Mouse (Mus musculus): ENCODE data around the gene Nectin2. TPM values are rescaled to one million over a fixed set of nuclear protein-coding genes. Genes with fewer than 3 reads are reported as not detected.

Nectin2 gene
- polyA plus RNA-seq, 1 experiment from 2014 or later, result 66.5 TPM

DNA sequence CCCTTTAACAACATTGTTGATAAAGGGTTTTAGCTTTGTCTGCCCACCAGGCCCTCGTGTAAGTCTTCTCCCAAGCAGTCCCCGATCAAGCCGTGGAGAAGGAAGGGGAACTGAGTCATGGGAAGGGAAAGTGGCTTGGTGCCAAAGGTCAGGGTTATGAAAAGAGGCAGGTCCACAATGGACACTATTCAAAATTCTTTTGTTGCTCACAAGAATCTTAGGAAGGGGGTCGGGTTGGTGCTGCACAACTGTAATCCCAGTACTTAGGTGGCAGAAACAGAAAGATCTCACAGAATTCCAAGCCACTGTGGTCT lies 744 bp upstream of the Nectin2 start:
- no peak overlapping the region for H3K9ac ChIP-seq
- no peak overlapping the region for H3K4me3 ChIP-seq
- H3K4me1 ChIP-seq (replicated peaks), result peaks cover 59% of the 10 kb centered on the region
- no peaks in the 10 kb centered on the region for H3K36me3 ChIP-seq
- no peak overlapping the region for H3K4me2 ChIP-seq
- 32% methylated on average over 4 of the region's 4 CpGs for WGBS
- no peaks in the 10 kb centered on the region for H3K27me3 ChIP-seq
- H3K27ac ChIP-seq, result peak overlapping the region; percentile 90
- no peaks in the 10 kb centered on the region for H3K9me3 ChIP-seq (replicated peaks)
- no peak for ATAC-seq (replicated peaks; ENCODE audit: insufficient number of reproducible peaks, insufficient read depth, low FRiP score, low read depth)

DNA sequence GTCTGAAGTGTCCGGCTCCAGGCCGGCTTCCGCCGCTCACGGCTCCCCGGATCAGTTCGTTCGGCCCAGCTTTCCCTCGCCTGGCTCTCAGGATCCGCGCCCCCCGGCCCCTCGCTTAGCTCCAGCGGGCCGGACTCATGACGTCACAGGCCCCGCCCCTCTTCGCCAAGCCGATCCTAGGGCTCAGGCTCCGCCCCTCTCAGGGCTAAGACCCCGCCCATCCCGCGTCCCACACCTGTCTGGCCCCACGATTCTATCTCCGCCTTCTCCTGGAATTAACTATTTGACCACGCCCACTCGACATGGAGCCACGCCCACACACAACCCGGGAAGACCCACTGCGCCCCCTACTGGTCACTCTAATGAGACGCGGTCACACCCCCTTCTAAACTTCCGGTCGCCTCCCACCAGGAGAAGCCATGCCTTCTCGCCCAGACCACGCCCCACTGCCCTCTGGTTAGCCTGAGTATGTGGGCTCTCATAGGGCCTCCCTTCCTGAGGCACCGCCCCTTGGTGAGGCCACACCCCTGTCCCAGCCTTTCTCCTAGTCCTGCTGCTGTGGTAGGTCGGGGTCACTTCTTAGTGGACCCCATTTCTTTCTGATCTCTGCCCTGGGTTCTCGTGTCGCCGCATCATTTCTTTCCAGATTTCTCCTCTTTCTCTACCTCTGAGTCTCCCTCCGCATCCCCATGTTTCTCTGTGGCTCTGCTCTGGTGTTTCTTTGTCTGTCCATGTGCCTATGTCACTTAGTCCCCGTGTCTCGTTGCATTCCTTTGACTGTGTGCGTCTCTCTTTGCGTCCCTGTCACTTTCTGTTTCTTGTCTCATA lies 680 bp downstream of the Nectin2 start:
- Histone ChIP-seq H3K36me3 (no peaks in the 10 kb centered on the region), H3K27ac (peak overlapping the region; percentile 90), H3K4me2 (peak overlapping the region; percentile 90), H3K9ac (peak overlapping the region; percentile 92), H3K27me3 (no peaks in the 10 kb centered on the region), H3K4me3 (peak overlapping the region; percentile 85), H3K4me1 (replicated peaks) (peaks cover 61% of the 10 kb centered on the region), H3K9me3 (replicated peaks) (no peaks in the 10 kb centered on the region)
- under 1% methylated on average over 45 of the region's 46 CpGs for WGBS
- ATAC-seq (replicated peaks; ENCODE audit: insufficient number of reproducible peaks, insufficient read depth, low FRiP score, low read depth), result peak; percentile 92

DNA sequence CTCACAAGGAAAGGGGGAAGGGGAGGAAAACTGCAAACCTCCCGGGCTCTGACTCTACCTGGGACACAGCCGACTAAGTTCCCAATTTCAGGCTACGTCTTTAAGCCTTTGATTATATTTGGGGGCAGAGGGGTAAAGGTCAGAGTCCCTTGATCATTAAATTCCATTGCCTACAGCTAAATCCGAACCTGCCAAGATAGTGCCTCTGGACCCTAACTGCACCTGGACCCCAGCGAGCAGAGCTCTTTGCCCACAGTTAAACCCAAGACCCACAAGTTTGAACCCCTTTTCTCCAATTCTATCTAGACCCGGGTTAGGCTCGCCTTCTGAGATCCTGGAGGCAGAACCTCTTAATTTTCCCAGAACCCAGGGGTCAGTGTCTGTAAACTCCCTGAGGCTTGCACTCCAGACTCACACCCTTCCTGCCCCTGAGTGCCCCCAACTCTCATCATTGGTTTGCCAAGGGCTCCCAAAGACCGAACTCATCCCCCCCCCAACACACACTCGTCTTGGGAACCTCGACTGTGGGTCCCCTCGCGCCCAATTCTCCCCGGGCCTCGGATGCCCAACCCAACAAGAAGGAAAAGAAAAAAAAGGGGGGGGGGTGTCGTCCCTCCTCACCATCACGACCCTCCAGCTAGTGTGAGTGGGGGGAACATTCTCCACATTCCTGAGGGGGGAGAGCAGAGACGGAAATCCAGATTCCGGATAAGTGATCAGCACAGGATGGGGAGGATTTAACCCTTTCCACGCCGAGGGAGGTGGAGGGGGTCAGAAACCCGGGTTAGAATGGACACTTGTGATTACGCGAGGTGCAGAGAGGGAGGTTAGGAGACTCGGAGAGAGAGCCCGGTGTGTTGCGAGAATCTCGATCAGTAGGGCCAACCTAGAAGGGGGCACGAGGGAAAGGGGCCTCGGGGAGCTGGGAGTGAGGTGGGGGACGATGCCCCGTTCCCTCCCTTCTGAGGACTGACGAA lies 1.8 kb downstream of the Nectin2 start:
- Histone ChIP-seq H3K27ac (peak overlapping the region; percentile 90), H3K9ac (peak overlapping the region; percentile 92), H3K9me3 (replicated peaks) (no peaks in the 10 kb centered on the region), H3K4me2 (peak overlapping the region; percentile 90), H3K27me3 (no peaks in the 10 kb centered on the region), H3K4me3 (peak overlapping the region; percentile 85), H3K36me3 (no peaks in the 10 kb centered on the region), H3K4me1 (replicated peaks) (peaks cover 61% of the 10 kb centered on the region)
- under 1% methylated on average over 32 of the region's 32 CpGs for WGBS
- ATAC-seq (replicated peaks; ENCODE audit: insufficient number of reproducible peaks, insufficient read depth, low FRiP score, low read depth), result no peak

DNA sequence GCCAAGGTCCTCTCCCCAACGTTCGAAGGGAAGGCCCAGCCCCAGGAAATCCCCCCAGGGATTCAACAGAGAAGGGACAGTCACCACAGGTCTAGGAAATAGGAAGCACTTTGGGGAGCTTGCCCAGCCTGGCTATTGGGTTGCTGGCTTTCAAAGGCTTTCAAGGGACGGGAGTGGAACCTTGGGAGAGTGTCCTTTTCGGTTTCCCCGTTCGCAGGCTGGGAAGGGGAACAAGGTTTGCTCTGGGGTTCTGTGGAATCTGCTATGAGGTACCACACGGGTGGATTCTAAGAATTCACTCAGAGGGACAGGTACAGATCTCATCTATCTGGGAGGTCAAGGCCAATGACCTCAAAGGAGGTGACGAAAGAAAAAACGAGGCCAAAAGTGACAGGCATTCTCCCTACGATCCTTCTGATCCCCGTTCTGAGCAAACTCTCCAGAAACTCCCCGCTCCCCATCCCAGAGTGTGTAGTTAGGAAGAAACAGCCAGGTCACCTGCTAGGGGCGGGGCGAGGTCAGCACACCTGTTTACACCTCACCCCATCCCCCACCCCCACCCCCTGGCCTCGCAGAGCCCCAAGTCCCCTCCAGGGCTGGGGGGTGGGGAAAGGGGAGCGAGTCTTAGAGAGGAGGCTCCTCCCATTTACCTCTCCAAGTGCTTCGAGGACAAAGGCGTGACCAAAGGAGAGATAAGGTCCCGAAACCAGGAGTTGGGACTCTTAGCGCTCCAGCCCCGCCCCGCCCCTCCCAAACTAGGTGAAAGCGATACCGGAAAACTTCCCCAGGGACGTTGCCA lies 2.7 kb downstream of the Nectin2 start:
- peaks cover 58% of the 10 kb centered on the region for H3K4me1 ChIP-seq (replicated peaks)
- H3K9me3 ChIP-seq (replicated peaks), result no peaks in the 10 kb centered on the region
- 10% methylated on average over 25 of the region's 25 CpGs for WGBS
- peak overlapping the region; percentile 85 for H3K4me3 ChIP-seq
- H3K36me3 ChIP-seq, result 0 out of 2 replicates have a peak, but pooled peaks cover 5% of the 10 kb centered on the region
- H3K9ac ChIP-seq, result peak overlapping the region; percentile 92
- H3K4me2 ChIP-seq, result peak overlapping the region; percentile 90
- no peaks in the 10 kb centered on the region for H3K27me3 ChIP-seq
- peak overlapping the region; percentile 90 for H3K27ac ChIP-seq
- ATAC-seq (replicated peaks; ENCODE audit: insufficient number of reproducible peaks, insufficient read depth, low FRiP score, low read depth), result no peak

DNA sequence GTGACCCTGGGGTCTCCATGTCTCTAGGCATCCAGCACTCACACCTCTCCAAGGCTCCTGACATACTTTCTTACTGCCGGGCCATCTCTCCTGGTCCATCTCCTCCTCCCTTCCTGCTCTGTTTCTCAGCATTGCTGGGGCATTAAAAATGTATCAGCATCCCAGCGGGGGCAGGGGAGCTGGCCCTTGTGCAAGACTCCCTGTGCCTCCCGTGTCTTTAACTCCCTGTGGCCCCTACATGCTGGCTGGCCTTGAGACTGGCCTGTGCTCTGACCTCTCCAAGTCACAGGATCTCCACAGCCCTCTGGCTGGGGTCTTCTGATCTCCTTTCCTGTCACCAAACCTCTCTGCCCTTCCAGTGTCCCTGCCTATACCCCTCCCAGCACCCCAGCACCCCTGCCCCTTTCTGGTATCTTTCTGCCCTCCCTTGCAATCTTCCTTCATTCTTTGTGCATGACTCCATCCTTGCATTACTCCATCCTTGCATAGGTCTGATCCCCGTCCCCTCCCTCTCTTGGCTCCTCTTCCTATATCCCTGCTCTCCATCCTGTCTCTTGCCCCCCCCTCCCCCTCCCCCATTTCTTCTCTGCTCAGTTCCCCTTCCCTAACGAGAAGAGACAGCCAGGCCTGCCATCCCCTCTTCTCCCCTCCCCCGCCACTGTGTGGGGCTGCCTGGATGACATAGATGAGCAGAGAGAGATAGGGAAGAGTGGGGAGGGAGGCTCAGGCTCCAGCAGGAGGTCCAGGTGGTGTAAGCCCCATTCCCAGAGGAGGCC lies 3.7 kb downstream of the Nectin2 start:
- ATAC-seq (replicated peaks; ENCODE audit: insufficient number of reproducible peaks, insufficient read depth, low FRiP score, low read depth), result no peak
- H3K27me3 ChIP-seq, result no peaks in the 10 kb centered on the region
- WGBS, result 24% methylated on average over 6 of the region's 6 CpGs
- H3K9me3 ChIP-seq (replicated peaks), result no peaks in the 10 kb centered on the region
- H3K4me3 ChIP-seq, result peak overlapping the region; percentile 85
- H3K4me1 ChIP-seq (replicated peaks), result peaks cover 62% of the 10 kb centered on the region
- peak overlapping the region; percentile 92; the same call in 1 of the 2 replicates for H3K9ac ChIP-seq
- H3K27ac ChIP-seq, result peak overlapping the region; percentile 90
- 0 out of 2 replicates have a peak, but pooled peaks cover 5% of the 10 kb centered on the region for H3K36me3 ChIP-seq
- peak overlapping the region; percentile 90 for H3K4me2 ChIP-seq

DNA sequence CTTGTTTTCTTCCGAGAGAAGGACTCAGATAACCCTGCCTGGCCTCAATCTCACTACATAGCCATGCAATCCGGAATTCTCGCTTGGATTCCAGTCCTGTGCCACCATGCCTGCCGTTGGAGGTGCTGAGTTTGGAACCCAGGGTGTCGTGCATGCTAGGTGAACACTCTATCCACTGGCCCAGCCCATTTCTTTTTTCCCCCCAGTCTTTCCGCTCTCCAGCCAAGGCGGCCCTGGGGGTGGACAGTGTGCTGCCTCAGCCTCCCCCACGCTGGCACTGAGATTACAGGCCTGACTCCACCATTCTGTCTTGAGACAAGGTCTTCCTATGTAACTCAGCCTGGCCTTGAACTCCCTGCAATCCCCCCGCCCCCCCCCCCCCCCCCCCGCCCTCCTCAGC lies 4.3 kb downstream of the Nectin2 start:
- no peaks in the 10 kb centered on the region for H3K27me3 ChIP-seq
- H3K9me3 ChIP-seq (replicated peaks), result no peaks in the 10 kb centered on the region
- no peak overlapping the region; the same call in 1 of the 2 replicates for H3K27ac ChIP-seq
- peaks cover 68% of the 10 kb centered on the region for H3K4me1 ChIP-seq (replicated peaks)
- 70% methylated on average over 8 of the region's 10 CpGs for whole genome bisulfite sequencing
- H3K4me3 ChIP-seq, result no peak overlapping the region
- H3K36me3 ChIP-seq, result 0 out of 2 replicates have a peak, but pooled peaks cover 5% of the 10 kb centered on the region
- ATAC-seq (replicated peaks; ENCODE audit: insufficient number of reproducible peaks, insufficient read depth, low FRiP score, low read depth), result no peak
- H3K9ac ChIP-seq, result no peak overlapping the region
- H3K4me2 ChIP-seq, result no peak overlapping the region

DNA sequence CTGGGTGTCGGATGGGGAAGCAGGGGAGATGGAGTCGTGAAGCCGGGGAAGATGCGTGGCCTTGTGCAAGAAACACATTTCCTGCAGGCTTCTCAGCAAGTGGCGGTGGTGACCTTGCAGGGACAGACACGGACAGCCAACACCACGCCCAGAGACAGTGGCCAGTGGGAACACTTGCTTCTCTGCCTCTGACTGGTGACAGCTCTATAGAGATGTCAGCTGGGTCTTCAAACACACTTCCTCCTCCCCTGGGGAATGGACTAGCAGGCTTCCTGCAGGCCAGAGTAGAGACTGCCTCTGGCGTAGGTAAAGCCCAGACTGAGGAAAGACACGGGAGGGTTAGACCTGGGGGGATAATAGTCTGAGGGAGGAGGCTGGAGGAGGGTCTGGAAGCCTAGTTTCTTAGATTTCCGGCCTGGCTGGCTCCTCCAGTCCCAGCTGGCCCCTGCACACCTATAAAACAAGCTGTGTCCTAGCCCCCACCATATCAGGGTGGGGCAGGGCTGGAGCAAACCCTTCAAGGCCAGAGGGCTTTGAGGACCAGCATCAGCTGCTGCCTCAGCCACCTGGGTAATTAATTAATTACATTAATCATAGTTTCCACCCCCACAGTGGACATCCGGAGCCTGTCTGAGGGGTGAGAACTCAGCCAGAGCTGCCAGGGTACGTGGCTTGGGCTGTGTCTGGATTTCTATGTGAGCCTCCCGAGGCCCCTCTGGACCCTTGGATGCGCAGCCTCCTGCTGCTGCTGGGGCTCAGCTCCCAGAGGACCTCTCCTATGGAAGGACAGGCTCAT lies 5.5 kb downstream of the Nectin2 start:
- peak; percentile 14; the same call in 1 of the 2 replicates for ATAC-seq (replicated peaks; ENCODE audit: insufficient number of reproducible peaks, insufficient read depth, low FRiP score, low read depth)
- Histone ChIP-seq H3K4me3 (no peak overlapping the region), H3K27me3 (no peaks in the 10 kb centered on the region), H3K9me3 (replicated peaks) (no peaks in the 10 kb centered on the region), H3K4me2 (peak overlapping the region; percentile 26), H3K36me3 (peaks cover 10% of the 10 kb centered on the region; the same call in 1 of the 2 replicates), H3K27ac (peak overlapping the region; percentile 76), H3K4me1 (replicated peaks) (peaks cover 62% of the 10 kb centered on the region), H3K9ac (0 out of 2 replicates have a peak overlapping the region, but pooled peaks have one; percentile 19)
- WGBS, result 28% methylated on average over 14 of the region's 14 CpGs

DNA sequence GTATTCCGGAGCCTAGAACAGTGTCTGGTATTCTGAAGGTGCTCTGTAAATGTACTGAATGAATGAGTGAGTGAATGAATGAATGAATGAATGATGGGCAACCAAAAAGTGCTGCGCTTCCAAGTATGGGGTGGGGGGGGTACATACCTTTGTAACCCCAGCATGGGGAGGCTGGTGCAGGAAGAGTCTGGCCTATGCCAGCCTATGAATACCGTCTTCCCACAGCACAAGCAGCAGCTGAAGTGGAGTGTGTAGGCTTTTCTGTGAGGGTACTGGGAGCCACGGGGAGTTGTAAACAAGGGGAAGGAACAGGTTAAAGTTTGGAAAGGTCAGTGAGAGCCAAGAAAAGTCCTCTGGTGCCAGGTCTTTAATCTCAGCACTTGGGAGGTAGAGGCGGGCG lies 6.5 kb downstream of the Nectin2 start:
- no peaks in the 10 kb centered on the region for H3K9me3 ChIP-seq (replicated peaks)
- ATAC-seq (replicated peaks; ENCODE audit: insufficient number of reproducible peaks, insufficient read depth, low FRiP score, low read depth), result no peak
- no peak overlapping the region for H3K27ac ChIP-seq
- H3K27me3 ChIP-seq, result no peaks in the 10 kb centered on the region
- WGBS, result 73% methylated on average over 6 of the region's 6 CpGs
- peaks cover 10% of the 10 kb centered on the region; the same call in 1 of the 2 replicates for H3K36me3 ChIP-seq
- no peak overlapping the region for H3K4me3 ChIP-seq
- no peak overlapping the region for H3K9ac ChIP-seq
- H3K4me2 ChIP-seq, result no peak overlapping the region
- H3K4me1 ChIP-seq (replicated peaks), result peaks cover 62% of the 10 kb centered on the region

DNA sequence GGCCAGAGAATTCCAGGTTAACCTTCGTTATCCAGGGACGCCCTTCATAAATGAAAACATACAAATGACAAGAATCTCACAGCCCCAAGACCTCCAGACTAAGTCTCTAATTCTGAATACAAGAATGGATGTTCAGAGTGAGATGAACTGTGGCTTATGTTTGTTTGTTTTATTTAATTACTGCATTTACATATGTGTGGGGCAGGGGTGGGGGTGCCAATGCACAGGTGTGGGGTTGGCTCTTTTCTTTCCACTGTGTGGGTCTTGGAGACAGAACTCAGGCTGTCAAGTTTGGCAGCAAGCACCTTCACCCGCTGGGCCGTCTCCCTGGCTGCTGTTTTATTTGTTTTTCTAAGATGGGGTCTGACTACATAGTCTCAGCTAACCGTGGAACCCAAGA lies 7.8 kb downstream of the Nectin2 start:
- no peak for ATAC-seq (replicated peaks; ENCODE audit: insufficient number of reproducible peaks, insufficient read depth, low FRiP score, low read depth)
- no peak overlapping the region for H3K4me2 ChIP-seq
- no peak overlapping the region for H3K9ac ChIP-seq
- H3K27me3 ChIP-seq, result no peaks in the 10 kb centered on the region
- H3K27ac ChIP-seq, result no peak overlapping the region
- H3K9me3 ChIP-seq (replicated peaks), result no peaks in the 10 kb centered on the region
- peaks cover 19% of the 10 kb centered on the region for H3K36me3 ChIP-seq
- no peak overlapping the region for H3K4me3 ChIP-seq
- peaks cover 52% of the 10 kb centered on the region for H3K4me1 ChIP-seq (replicated peaks)
- WGBS, result 54% methylated on average over 5 of the region's 5 CpGs

Measured in heart, embryonic 15.5 days (tissue).